Mouse (Mus musculus): ENCODE measurements around the gene Gpr35.

- TF ChIP-seq CTCF (IDR thresholded peaks at IDR 0.05; ENCODE audit: extremely low read depth, insufficient read depth, low read length) = no peak
- no peak for TF ChIP-seq POLR2A (IDR thresholded peaks at IDR 0.05; ENCODE audit: extremely low read depth, insufficient read depth, low read length)
Observed at GRCm38 (mm10) chr1:92981056-92981845, 30.6 kb downstream of the Gpr35 start.

All from cortical plate, adult 2 months (tissue).